Mouse (Mus musculus): ENCODE measurements around the gene Plxdc2. TPM values are rescaled to one million over a fixed set of nuclear protein-coding genes. Genes with fewer than 3 reads are reported as not detected.
"Not testable (repeated sequence)": the region's sequence is repeated elsewhere in the genome, so short reads cannot be mapped to it uniquely, and the experiment has no call there.

The Plxdc2 gene
- total RNA-seq, 2 experiments from 2014 or later: 18.1 to 19.7 TPM

- no peak for DNase-seq
These were observed 393.3 kb downstream of the Plxdc2 start for GRCm38 (mm10) chr2:16749302-16749909.

GRCm38 (mm10) chr2:16757158-16757557, 401.1 kb downstream of the Plxdc2 start:
- DNase-seq: no peak

GRCm38 (mm10) chr2:16759766-16760165, 403.7 kb downstream of the Plxdc2 start:
- DNase-seq: peak; percentile 13

GRCm38 (mm10) chr2:16769149-16769548, 413.0 kb downstream of the Plxdc2 start:
- DNase-seq: not testable (repeated sequence)

- no peak for DNase-seq
These were observed 417.5 kb downstream of the Plxdc2 start for GRCm38 (mm10) chr2:16773398-16774113.

GRCm38 (mm10) chr2:16774114-16774433, 418.0 kb downstream of the Plxdc2 start:
- DNase-seq: no peak

GRCm38 (mm10) chr2:16795283-16795682, 439.2 kb downstream of the Plxdc2 start:
- no peak for DNase-seq

Measured in adrenal gland, postnatal 10 days (tissue).